Mouse (Mus musculus): ENCODE measurements around the gene Foxj3. TPM values are rescaled to one million over a fixed set of nuclear protein-coding genes. Genes with fewer than 3 reads are reported as not detected.
"Not testable (repeated sequence)": the region's sequence is repeated elsewhere in the genome, so short reads cannot be mapped to it uniquely, and the experiment has no call there.

The Foxj3 gene
- polyA plus RNA-seq, 1 experiment, result 27.2 TPM

DNA sequence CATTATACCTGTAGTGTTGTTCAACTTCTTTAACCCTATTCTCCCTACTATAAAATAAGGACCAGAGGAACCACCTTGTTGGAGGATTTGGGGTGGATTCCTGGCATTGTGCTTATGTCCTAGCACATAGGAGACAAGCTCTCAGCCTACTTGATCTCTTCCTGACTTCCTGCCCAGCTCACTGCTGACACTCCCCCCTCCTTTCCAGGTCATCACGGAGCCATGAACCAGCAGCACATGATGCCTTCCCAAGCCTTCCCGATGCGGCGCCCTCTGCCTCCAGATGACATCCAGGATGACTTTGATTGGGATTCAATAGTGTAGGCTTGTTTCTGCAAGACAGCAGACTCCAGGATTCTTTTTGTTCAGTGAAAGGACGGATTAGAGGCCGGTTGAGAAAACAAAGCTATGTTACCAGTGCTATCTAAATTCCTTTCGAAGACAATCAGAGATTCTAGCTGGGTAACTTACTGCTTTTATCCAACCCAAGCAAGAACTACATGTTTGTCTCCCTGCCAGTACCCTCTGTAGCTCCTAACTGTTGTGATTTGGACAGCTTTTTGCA lies 89.4 kb downstream of the Foxj3 start:
- H3K4me1 ChIP-seq (replicated peaks; ENCODE audit: control insufficient read depth, insufficient read depth, low read length), result no peaks in the 10 kb centered on the region
- DNase-seq, result no peak
- WGBS, result 95% methylated on average over 7 of the region's 7 CpGs
- no peak for TF ChIP-seq CTCF (IDR thresholded peaks at IDR 0.05; ENCODE audit: borderline replicate concordance, control insufficient read depth, extremely low read depth, insufficient read depth, low read length, poor library complexity)
- TF ChIP-seq POLR2A (IDR thresholded peaks at IDR 0.05; ENCODE audit: control insufficient read depth, extremely low read depth, insufficient read depth, low read length, poor library complexity), result no peak
- no peak overlapping the region for H3K4me3 ChIP-seq (ENCODE audit: control insufficient read depth, insufficient read depth, low read length)
- H3K27me3 ChIP-seq (ENCODE audit: control insufficient read depth, insufficient read depth, low read length), result no peaks in the 10 kb centered on the region
- H3K36me3 ChIP-seq (ENCODE audit: control insufficient read depth, insufficient read depth, low read length), result peaks cover 50% of the 10 kb centered on the region
- H3K27ac ChIP-seq (ENCODE audit: control insufficient read depth, insufficient read depth, low read length), result no peak overlapping the region

DNA sequence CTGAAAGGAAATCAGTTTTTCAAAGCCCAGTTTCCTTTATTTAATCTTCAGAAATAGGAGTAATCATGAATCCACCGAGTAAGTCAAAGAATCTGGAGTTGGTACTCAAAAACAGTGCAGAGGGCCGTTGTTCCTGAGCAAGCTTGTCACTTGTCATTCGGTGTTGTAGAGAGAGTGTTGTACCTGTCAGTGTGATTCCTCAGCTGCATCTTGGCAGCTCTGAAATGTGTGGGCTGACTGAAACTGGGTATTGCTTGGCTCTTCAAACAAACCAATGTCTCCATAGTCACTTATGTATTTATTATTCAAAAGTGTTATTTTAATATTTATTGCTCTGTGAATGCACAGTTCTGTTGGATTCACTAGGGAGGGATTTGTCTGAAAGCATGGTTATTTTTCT lies 90.1 kb downstream of the Foxj3 start:
- Histone ChIP-seq H3K27ac (ENCODE audit: control insufficient read depth, insufficient read depth, low read length) (no peak overlapping the region), H3K36me3 (ENCODE audit: control insufficient read depth, insufficient read depth, low read length) (peaks cover 45% of the 10 kb centered on the region), H3K4me3 (ENCODE audit: control insufficient read depth, insufficient read depth, low read length) (no peak overlapping the region), H3K27me3 (ENCODE audit: control insufficient read depth, insufficient read depth, low read length) (no peaks in the 10 kb centered on the region), H3K4me1 (replicated peaks; ENCODE audit: control insufficient read depth, insufficient read depth, low read length) (no peaks in the 10 kb centered on the region)
- 94% methylated on average over 3 of the region's 3 CpGs for WGBS
- no peak for DNase-seq
- TF ChIP-seq POLR2A (IDR thresholded peaks at IDR 0.05; ENCODE audit: control insufficient read depth, extremely low read depth, insufficient read depth, low read length, poor library complexity), result no peak
- TF ChIP-seq CTCF (IDR thresholded peaks at IDR 0.05; ENCODE audit: borderline replicate concordance, control insufficient read depth, extremely low read depth, insufficient read depth, low read length, poor library complexity), result no peak

DNA sequence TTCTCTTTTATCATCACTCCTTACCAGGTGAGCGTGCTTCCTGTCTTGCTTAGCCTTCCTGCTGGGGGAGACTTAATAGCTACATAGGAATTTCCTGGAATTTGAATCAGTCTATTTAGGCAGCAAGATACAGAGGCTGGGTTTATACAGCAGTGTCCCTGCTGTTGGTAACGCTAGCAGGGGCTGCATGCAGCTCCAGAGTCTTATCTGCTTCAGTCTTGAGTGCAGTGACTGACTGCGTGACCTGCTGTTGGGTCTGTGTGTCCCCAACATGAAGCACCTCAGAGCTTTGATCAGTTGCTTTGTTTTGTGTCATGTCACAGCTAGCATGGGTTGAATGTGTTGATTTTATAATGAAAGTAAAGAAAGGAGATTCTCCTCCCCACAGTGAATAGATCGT lies 90.5 kb downstream of the Foxj3 start:
- TF ChIP-seq POLR2A (IDR thresholded peaks at IDR 0.05; ENCODE audit: control insufficient read depth, extremely low read depth, insufficient read depth, low read length, poor library complexity), result no peak
- Histone ChIP-seq H3K36me3 (ENCODE audit: control insufficient read depth, insufficient read depth, low read length) (peaks cover 40% of the 10 kb centered on the region), H3K27ac (ENCODE audit: control insufficient read depth, insufficient read depth, low read length) (no peak overlapping the region), H3K27me3 (ENCODE audit: control insufficient read depth, insufficient read depth, low read length) (no peaks in the 10 kb centered on the region), H3K4me1 (replicated peaks; ENCODE audit: control insufficient read depth, insufficient read depth, low read length) (no peaks in the 10 kb centered on the region), H3K4me3 (ENCODE audit: control insufficient read depth, insufficient read depth, low read length) (no peak overlapping the region)
- DNase-seq, result no peak
- WGBS, result 95% methylated on average over 4 of the region's 4 CpGs

DNA sequence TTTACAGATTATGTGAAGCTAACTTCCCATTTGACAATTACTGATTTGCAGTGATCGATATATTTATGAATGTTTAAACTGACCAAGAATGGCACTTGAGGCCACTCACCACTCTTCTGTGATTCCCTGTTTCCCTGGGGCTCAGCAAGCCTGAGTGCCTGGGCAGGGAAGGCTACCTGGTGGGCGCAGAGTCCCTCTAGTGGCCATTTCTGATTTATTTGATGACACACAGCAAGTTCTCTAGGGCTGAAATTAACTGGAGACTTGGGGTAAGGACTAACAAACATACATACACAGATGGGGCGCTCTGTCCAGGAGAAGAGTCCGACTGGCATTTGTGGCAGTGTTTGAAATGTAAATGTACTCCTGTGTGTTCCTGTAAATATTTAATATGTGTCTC lies 91.6 kb downstream of the Foxj3 start:
- not testable (repeated sequence) for H3K4me3 ChIP-seq (ENCODE audit: control insufficient read depth, insufficient read depth, low read length); H3K27ac ChIP-seq (ENCODE audit: control insufficient read depth, insufficient read depth, low read length); H3K4me1 ChIP-seq (replicated peaks; ENCODE audit: control insufficient read depth, insufficient read depth, low read length); DNase-seq; H3K27me3 ChIP-seq (ENCODE audit: control insufficient read depth, insufficient read depth, low read length)
- peaks cover 34% of the 10 kb centered on the region for H3K36me3 ChIP-seq (ENCODE audit: control insufficient read depth, insufficient read depth, low read length)
- WGBS, result 82% methylated on average over 4 of the region's 4 CpGs

DNA sequence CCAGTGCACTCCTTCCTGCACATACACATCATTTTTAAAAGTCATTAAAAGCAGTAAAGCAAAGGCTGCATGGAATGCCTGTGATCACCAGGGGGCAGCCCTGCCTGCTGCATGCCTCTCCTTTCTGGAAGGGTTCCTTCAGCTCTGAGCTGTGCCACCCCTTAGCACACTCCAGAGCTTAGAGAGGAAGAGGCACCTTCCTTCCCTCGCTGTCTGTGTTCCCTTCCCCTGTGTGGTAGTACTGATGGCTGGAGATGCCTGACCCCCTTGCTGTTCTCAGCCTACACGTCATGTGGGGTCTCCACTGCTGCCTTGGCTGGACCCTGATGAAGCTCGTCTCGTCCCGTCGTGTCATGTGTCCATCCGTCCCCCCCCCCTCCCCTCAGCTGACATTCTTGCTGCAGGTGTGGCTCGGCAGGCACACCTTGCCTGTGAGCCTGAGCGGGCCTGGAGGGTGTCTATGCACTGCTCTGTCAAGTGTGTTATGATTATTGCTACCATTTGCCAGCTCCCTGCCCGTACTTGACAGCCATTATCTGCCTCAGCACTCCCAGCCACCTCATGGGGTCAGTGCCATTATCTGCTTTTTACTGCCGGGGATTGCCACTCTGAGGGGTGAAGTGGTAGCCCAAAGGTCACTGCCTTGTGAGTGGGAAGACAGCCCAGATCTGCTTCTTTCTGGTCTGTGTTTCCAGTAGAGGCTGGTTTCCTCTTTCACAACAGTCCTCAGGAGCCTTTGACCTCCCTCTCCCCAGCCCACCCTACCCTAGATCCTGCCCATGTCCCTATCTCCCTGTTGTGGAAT lies 94.5 kb downstream of the Foxj3 start:
- peak; percentile 22 for DNase-seq
- 85% methylated on average over 11 of the region's 11 CpGs for WGBS
- H3K36me3 ChIP-seq (ENCODE audit: control insufficient read depth, insufficient read depth, low read length), result peaks cover 11% of the 10 kb centered on the region; the same call in 1 of the 2 replicates
- H3K27ac ChIP-seq (ENCODE audit: control insufficient read depth, insufficient read depth, low read length), result no peak overlapping the region
- no peak for TF ChIP-seq POLR2A (IDR thresholded peaks at IDR 0.05; ENCODE audit: control insufficient read depth, extremely low read depth, insufficient read depth, low read length, poor library complexity)
- peak; percentile 40; the same call in 1 of the 2 replicates for TF ChIP-seq CTCF (IDR thresholded peaks at IDR 0.05; ENCODE audit: borderline replicate concordance, control insufficient read depth, extremely low read depth, insufficient read depth, low read length, poor library complexity)
- H3K4me3 ChIP-seq (ENCODE audit: control insufficient read depth, insufficient read depth, low read length), result no peak overlapping the region
- H3K4me1 ChIP-seq (replicated peaks; ENCODE audit: control insufficient read depth, insufficient read depth, low read length), result no peaks in the 10 kb centered on the region
- H3K27me3 ChIP-seq (ENCODE audit: control insufficient read depth, insufficient read depth, low read length), result no peaks in the 10 kb centered on the region

DNA sequence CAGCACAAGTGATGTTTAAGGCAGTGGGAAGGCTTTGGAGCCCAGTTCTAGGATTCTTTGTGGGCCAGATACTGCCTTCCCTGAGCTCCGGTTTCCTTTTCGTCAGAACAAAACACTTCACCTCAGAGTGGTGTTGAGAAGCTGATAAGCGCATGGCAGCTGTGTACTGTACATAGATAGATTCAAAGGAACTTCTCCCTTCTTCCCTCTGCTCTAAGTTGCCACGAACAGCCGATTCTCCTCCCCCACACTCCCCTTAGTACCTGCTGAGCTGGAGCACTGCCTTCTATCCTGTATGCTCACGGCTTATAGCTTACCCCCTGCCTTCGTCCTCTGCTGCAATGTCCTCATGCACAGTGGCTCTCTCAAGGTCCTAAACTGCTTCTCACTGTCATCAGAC lies 95.9 kb downstream of the Foxj3 start:
- TF ChIP-seq POLR2A (IDR thresholded peaks at IDR 0.05; ENCODE audit: control insufficient read depth, extremely low read depth, insufficient read depth, low read length, poor library complexity), result no peak
- TF ChIP-seq CTCF (IDR thresholded peaks at IDR 0.05; ENCODE audit: borderline replicate concordance, control insufficient read depth, extremely low read depth, insufficient read depth, low read length, poor library complexity), result no peak
- Histone ChIP-seq H3K4me3 (ENCODE audit: control insufficient read depth, insufficient read depth, low read length) (no peak overlapping the region), H3K27ac (ENCODE audit: control insufficient read depth, insufficient read depth, low read length) (no peak overlapping the region), H3K36me3 (ENCODE audit: control insufficient read depth, insufficient read depth, low read length) (peaks cover 5% of the 10 kb centered on the region; the same call in 1 of the 2 replicates), H3K27me3 (ENCODE audit: control insufficient read depth, insufficient read depth, low read length) (no peaks in the 10 kb centered on the region), H3K4me1 (replicated peaks; ENCODE audit: control insufficient read depth, insufficient read depth, low read length) (no peaks in the 10 kb centered on the region)
- DNase-seq, result no peak
- WGBS, result 82% methylated on average over 7 of the region's 7 CpGs

DNA sequence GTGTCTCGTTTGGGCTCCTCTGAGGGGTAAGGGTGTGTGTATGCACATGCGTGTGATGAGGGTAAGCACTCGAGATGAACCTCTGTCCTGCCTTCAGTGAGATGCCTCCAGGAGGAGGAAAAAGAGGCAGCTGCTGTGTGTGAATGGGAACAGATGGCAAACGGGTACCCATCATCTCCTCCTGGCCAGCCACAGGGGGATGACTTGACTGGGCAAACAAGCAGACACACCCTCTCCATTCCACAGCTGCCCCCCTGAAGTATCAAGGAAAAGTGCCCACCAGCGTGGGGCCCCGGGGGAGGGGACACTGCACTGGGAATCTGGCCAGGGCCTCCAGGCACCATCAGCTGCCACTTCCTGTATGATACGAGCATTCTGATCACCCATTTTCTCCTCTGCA lies 96.5 kb downstream of the Foxj3 start:
- Histone ChIP-seq H3K27me3 (ENCODE audit: control insufficient read depth, insufficient read depth, low read length) (no peaks in the 10 kb centered on the region), H3K36me3 (ENCODE audit: control insufficient read depth, insufficient read depth, low read length) (peaks cover 5% of the 10 kb centered on the region; the same call in 1 of the 2 replicates), H3K4me3 (ENCODE audit: control insufficient read depth, insufficient read depth, low read length) (no peak overlapping the region), H3K4me1 (replicated peaks; ENCODE audit: control insufficient read depth, insufficient read depth, low read length) (no peaks in the 10 kb centered on the region), H3K27ac (ENCODE audit: control insufficient read depth, insufficient read depth, low read length) (no peak overlapping the region)
- WGBS, result 85% methylated on average over 7 of the region's 7 CpGs
- DNase-seq, result no peak
- no peak for TF ChIP-seq CTCF (IDR thresholded peaks at IDR 0.05; ENCODE audit: borderline replicate concordance, control insufficient read depth, extremely low read depth, insufficient read depth, low read length, poor library complexity)
- TF ChIP-seq POLR2A (IDR thresholded peaks at IDR 0.05; ENCODE audit: control insufficient read depth, extremely low read depth, insufficient read depth, low read length, poor library complexity), result no peak

All from thymus, adult 2 months (tissue).